Comparison of ENCODE assay signal across 21 mouse cellular contexts in the genomic region with DNA sequence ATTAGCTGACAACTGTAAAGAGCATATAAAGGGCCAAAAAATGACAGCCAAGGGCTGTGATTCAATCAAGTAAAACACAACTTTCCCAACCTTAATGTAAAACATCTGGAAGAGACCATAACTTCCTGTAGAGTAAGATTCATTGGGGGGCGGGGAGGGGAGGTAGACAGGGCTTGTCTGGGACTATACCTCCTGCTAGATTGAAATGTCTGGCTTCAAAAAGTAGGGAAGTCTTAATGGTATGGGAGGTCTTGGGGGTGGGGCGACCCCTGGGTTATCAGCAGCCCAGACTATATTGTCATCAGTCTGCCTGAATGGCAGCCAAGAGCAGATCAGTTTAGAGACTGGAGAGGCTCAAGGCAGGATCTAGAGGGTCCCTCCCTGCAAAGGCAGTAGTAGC.
DNase-seq lines count a peak whose midpoint lies in the region; ATAC-seq lines count a peak whose summit lies in the region.
"Had no signal": no experiment of that assay in that cellular context is flagged by ENCODE, and none has a peak within 500 bp of the region (broad histone marks: within the 10 kb centered on the region; RNA-seq: fewer than 3 reads in every experiment).

No protein-coding gene starts in this region.

- peak; percentile 56 to 64 for DNase-seq in kidney, postnatal 4 days
- DNase-seq in kidney, adult 18-20 months: no peak
- DNase-seq in embryonic facial prominence, embryonic 11.5 days (ENCODE audit: low spot score): peak; percentile 74
- DNase-seq in mesoderm, embryonic 11.5 days (ENCODE audit: low read depth, low spot score): peak; percentile 48
- DNase-seq in ovary, postnatal 36 days (ENCODE audit: low spot score): no peak
- DNase-seq in cerebellum, postnatal 25 days: no peak
- DNase-seq: cerebellum, postnatal 14 days; forebrain, postnatal 0 days; gastrocnemius, postnatal 25 days; liver; lung, adult 2 months; right cerebral cortex, adult 18-20 months; thymus, postnatal 25 days had no signal

- no peak overlapping the region for H3K4me2 ChIP-seq in embryonic facial prominence, embryonic 11.5 days (ENCODE audit: low read depth, low read length)
- H3K4me2 ChIP-seq in embryonic facial prominence, embryonic 15.5 days (replicated peaks): no peak overlapping the region
- H3K4me2 ChIP-seq: heart, embryonic 15.5 days; hindbrain, embryonic 13.5 days; midbrain, embryonic 11.5 days had no signal

- 0 out of 2 replicates have a peak overlapping the region, but pooled peaks have one; percentile 1 for H3K27ac ChIP-seq in embryonic facial prominence, embryonic 11.5 days (replicated peaks; ENCODE audit: low read depth, low read length)
- H3K27ac ChIP-seq in embryonic facial prominence, embryonic 15.5 days (replicated peaks): peak overlapping the region; percentile 63
- H3K27ac ChIP-seq: hindbrain, embryonic 13.5 days; left cerebral cortex, adult 2 months had no signal

- H3K9ac ChIP-seq in embryonic facial prominence, embryonic 11.5 days (replicated peaks; ENCODE audit: low read length): no peak overlapping the region
- H3K9ac ChIP-seq in embryonic facial prominence, embryonic 15.5 days: no peak overlapping the region
- H3K9ac ChIP-seq: forebrain, postnatal 0 days; heart, embryonic 15.5 days; hindbrain, embryonic 13.5 days had no signal

- 0 out of 2 replicates have a peak, but pooled peaks cover 3% of the 10 kb centered on the region for H3K4me1 ChIP-seq in embryonic facial prominence, embryonic 11.5 days (ENCODE audit: control insufficient read depth, insufficient read depth, low read length)
- H3K4me1 ChIP-seq in embryonic facial prominence, embryonic 15.5 days: peaks cover 50% of the 10 kb centered on the region

- WGBS in embryonic facial prominence, embryonic 11.5 days: 52% methylated on average over 2 of the region's 2 CpGs
- 39% methylated on average over 2 of the region's 2 CpGs for WGBS in embryonic facial prominence, embryonic 15.5 days

- H3K9me3 ChIP-seq in embryonic facial prominence, embryonic 11.5 days (replicated peaks; ENCODE audit: control insufficient read depth, low read length): no peaks in the 10 kb centered on the region
- peaks cover 5% of the 10 kb centered on the region; the same call in 1 of the 2 replicates for H3K9me3 ChIP-seq in embryonic facial prominence, embryonic 15.5 days (replicated peaks)
- H3K9me3 ChIP-seq: heart, embryonic 15.5 days; hindbrain, embryonic 13.5 days had no signal

- H3K36me3 ChIP-seq in embryonic facial prominence, embryonic 11.5 days (replicated peaks; ENCODE audit: control insufficient read depth, insufficient read depth, low read depth, low read length): peaks cover 3% of the 10 kb centered on the region; the same call in 1 of the 2 replicates
- H3K36me3 ChIP-seq in embryonic facial prominence, embryonic 15.5 days: peaks cover 50% of the 10 kb centered on the region

- ATAC-seq in embryonic facial prominence, embryonic 11.5 days (replicated peaks; ENCODE audit: insufficient number of reproducible peaks, low FRiP score, low TSS enrichment, low read depth): no peak
- peak; percentile 63; the same call in 1 of the 2 replicates for ATAC-seq in embryonic facial prominence, embryonic 15.5 days (ENCODE audit: insufficient number of reproducible peaks, low FRiP score, low TSS enrichment, low read depth)
- ATAC-seq in cerebellum, adult (ENCODE audit: insufficient number of reproducible peaks, low FRiP score, low TSS enrichment): no peak
- ATAC-seq: forebrain, postnatal 0 days; intestine, postnatal 0 days had no signal

- H3K4me3 ChIP-seq in embryonic facial prominence, embryonic 11.5 days (ENCODE audit: low read depth, low read length): no peak overlapping the region
- no peak overlapping the region for H3K4me3 ChIP-seq in embryonic facial prominence, embryonic 15.5 days (replicated peaks)
- H3K4me3 ChIP-seq: heart, embryonic 15.5 days; hindbrain, embryonic 13.5 days; left cerebral cortex, adult 2 months had no signal

- no peaks in the 10 kb centered on the region for H3K27me3 ChIP-seq in embryonic facial prominence, embryonic 11.5 days (ENCODE audit: control insufficient read depth, insufficient read depth, low read length)
- H3K27me3 ChIP-seq in embryonic facial prominence, embryonic 15.5 days: no peaks in the 10 kb centered on the region
- H3K27me3 ChIP-seq: CH12.LX; heart, embryonic 15.5 days; hindbrain, embryonic 13.5 days had no signal

Comparison
In these comparisons a context has a peak if more than half of its experiments do, and no peak if none do; other contexts are left out.
1. DNase-seq: peak in kidney, postnatal 4 days (2 of 2), embryonic facial prominence, embryonic 11.5 days (single experiment) and mesoderm, embryonic 11.5 days (single experiment); none in kidney, adult 18-20 months (single experiment), ovary, postnatal 36 days (single experiment) and cerebellum, postnatal 25 days (0 of 2).